Mouse (Mus musculus): Measurements from ENCODE around the gene Rnd1. TPM values are rescaled to one million over a fixed set of nuclear protein-coding genes. Genes with fewer than 3 reads are reported as not detected.

The Rnd1 gene
- total and polyA plus RNA-seq, 2 experiments from 2014 or later: 1.1 to 7.1 TPM

DNA sequence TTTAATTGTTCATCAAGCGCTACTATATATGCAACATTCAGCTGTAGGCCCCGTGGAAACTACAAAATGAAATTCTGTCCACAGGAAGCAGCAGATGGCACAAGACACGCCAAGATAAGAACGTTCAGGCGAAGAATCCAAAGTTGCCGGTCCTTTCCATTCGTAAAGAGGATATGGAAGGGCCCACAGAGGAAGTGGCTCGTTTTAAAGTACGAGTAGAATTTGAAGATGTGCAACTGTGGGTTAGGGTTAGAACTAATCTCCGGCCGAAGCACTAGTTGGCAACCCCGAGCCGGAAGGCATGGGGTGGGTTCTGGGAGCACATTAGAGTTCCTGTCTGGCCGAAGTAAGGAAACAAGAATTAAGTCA, 15.1 kb downstream of the Rnd1 start:
- DNase-seq (ENCODE audit: low spot score): peak; percentile 12
- Histone ChIP-seq H3K27me3 (ENCODE audit: control insufficient read depth, insufficient read depth, low read length) (no peaks in the 10 kb centered on the region), H3K27ac (ENCODE audit: low read depth) (peak overlapping the region; percentile 91), H3K4me3 (ENCODE audit: low read depth, low read length) (peak overlapping the region; percentile 84), H3K9me3 (replicated peaks; ENCODE audit: control insufficient read depth, low read length) (no peaks in the 10 kb centered on the region), H3K36me3 (replicated peaks; ENCODE audit: control insufficient read depth, insufficient read depth, low read length) (peaks cover 19% of the 10 kb centered on the region), H3K4me2 (ENCODE audit: low read depth, low read length) (peak overlapping the region; percentile 74), H3K4me1 (ENCODE audit: control insufficient read depth, insufficient read depth) (no peaks in the 10 kb centered on the region), H3K9ac (replicated peaks; ENCODE audit: low read depth, low read length) (peak overlapping the region; percentile 85)
- TF ChIP-seq CTCF (IDR thresholded peaks at IDR 0.05; ENCODE audit: low read depth) (no peak), EP300 (IDR thresholded peaks at IDR 0.05; ENCODE audit: low read depth) (no peak)
- ATAC-seq (ENCODE audit: insufficient read depth, low read depth): no peak
- 1% methylated on average over 14 of the region's 14 CpGs for WGBS

DNA sequence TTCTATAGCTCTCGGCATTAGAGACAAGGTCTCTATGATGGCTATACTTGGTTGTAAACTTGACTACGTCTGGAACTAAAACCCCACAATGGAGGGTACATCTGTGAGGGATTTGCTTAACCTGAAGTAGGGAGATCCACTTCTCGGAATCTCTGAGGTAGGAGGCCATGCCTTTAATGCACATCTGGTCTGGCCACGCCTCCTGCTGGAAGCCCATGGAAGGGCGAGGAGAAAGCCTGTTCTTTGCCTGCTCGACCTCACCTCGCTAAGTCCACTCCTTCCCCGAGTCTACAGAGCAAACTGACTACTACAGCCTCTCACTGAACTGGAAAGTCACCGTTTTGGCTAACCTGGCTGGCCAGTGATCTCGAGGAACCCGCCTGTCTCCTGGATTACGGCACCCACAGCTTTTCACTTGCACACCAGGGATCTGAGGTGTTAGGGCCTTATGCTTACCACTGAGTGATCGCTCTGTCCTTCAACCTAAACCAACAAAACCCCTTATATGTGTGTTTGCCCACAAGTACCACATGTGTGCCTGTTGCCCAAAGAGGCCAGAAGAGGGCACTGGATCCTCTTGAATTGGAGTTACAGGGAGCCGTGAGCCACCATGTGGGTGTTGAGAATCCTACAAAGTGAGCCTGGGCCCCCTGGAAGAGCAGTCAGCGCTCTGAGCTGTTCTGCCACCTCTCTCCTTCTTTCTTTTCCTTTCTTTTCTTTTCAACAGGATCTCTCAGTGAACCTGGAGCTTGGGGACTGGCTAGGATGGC, 20.1 kb downstream of the Rnd1 start:
- WGBS: 83% methylated on average over 15 of the region's 15 CpGs
- no peak overlapping the region for H3K9ac ChIP-seq (replicated peaks; ENCODE audit: low read depth, low read length)
- no peak overlapping the region for H3K4me3 ChIP-seq (ENCODE audit: low read depth, low read length)
- no peak overlapping the region for H3K4me2 ChIP-seq (ENCODE audit: low read depth, low read length)
- no peaks in the 10 kb centered on the region for H3K27me3 ChIP-seq (ENCODE audit: control insufficient read depth, insufficient read depth, low read length)
- no peaks in the 10 kb centered on the region for H3K4me1 ChIP-seq (ENCODE audit: control insufficient read depth, insufficient read depth)
- no peaks in the 10 kb centered on the region for H3K9me3 ChIP-seq (replicated peaks; ENCODE audit: control insufficient read depth, low read length)
- peaks cover 65% of the 10 kb centered on the region for H3K36me3 ChIP-seq (replicated peaks; ENCODE audit: control insufficient read depth, insufficient read depth, low read length)
- no peak for TF ChIP-seq EP300 (IDR thresholded peaks at IDR 0.05; ENCODE audit: low read depth)
- peak; percentile 23 for TF ChIP-seq CTCF (IDR thresholded peaks at IDR 0.05; ENCODE audit: low read depth)
- no peak overlapping the region for H3K27ac ChIP-seq (ENCODE audit: low read depth)
- ATAC-seq (ENCODE audit: insufficient read depth, low read depth) (no peak), DNase-seq (ENCODE audit: low spot score) (no peak)

DNA sequence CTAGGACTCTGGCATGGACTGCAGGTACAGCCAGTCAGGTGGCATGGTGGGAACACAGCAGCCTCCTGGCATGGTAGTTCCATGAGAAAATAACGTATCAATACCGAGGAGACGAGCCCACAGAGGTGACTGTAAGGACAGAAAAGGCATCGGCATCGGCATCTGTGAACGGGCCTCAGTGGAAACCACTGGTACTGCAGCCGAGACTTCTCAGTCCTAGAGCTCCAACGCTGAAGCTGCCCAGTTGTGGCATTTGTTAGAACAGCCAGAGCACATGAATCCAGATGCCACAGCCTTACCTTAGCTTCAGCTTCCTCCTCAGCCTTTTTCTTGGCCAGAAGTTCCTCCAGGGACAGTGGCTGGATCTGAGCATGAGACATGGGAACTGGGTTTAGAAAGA, 25.1 kb downstream of the Rnd1 start:
- H3K9ac ChIP-seq (replicated peaks; ENCODE audit: low read depth, low read length): no peak overlapping the region
- DNase-seq (ENCODE audit: low spot score) (no peak), ATAC-seq (ENCODE audit: insufficient read depth, low read depth) (no peak)
- no peak for TF ChIP-seq CTCF (IDR thresholded peaks at IDR 0.05; ENCODE audit: low read depth)
- no peak for TF ChIP-seq EP300 (IDR thresholded peaks at IDR 0.05; ENCODE audit: low read depth)
- no peak overlapping the region for H3K4me2 ChIP-seq (ENCODE audit: low read depth, low read length)
- no peaks in the 10 kb centered on the region for H3K4me1 ChIP-seq (ENCODE audit: control insufficient read depth, insufficient read depth)
- no peak overlapping the region for H3K27ac ChIP-seq (ENCODE audit: low read depth)
- no peaks in the 10 kb centered on the region for H3K27me3 ChIP-seq (ENCODE audit: control insufficient read depth, insufficient read depth, low read length)
- no peaks in the 10 kb centered on the region for H3K9me3 ChIP-seq (replicated peaks; ENCODE audit: control insufficient read depth, low read length)
- H3K36me3 ChIP-seq (replicated peaks; ENCODE audit: control insufficient read depth, insufficient read depth, low read length): peaks cover 95% of the 10 kb centered on the region
- WGBS: 92% methylated on average over 8 of the region's 8 CpGs
- H3K4me3 ChIP-seq (ENCODE audit: low read depth, low read length): no peak overlapping the region

DNA sequence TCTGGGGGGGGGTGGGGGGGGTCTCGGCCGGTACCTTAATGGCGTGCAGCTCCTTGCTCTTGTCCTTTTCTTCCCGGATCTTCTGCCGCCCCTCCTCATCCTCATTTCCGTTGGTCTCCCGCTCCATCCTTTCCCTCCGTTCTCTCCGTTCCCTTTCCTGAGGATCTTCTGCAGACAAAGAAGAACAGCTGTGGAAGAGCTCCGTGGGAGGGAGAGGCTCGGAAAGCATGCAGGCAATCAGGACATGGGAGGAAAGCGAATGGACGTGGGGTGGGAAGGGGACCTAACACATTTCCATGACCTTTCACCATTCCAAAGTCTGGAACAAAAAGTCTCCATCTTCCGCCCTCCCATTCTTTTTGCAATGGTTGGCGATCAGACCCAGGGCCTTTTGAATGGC, 25.8 kb downstream of the Rnd1 start:
- Histone ChIP-seq H3K4me3 (ENCODE audit: low read depth, low read length) (no peak overlapping the region), H3K4me2 (ENCODE audit: low read depth, low read length) (no peak overlapping the region), H3K4me1 (ENCODE audit: control insufficient read depth, insufficient read depth) (no peaks in the 10 kb centered on the region), H3K27me3 (ENCODE audit: control insufficient read depth, insufficient read depth, low read length) (no peaks in the 10 kb centered on the region), H3K27ac (ENCODE audit: low read depth) (no peak overlapping the region), H3K9ac (replicated peaks; ENCODE audit: low read depth, low read length) (no peak overlapping the region), H3K36me3 (replicated peaks; ENCODE audit: control insufficient read depth, insufficient read depth, low read length) (peaks cover 95% of the 10 kb centered on the region), H3K9me3 (replicated peaks; ENCODE audit: control insufficient read depth, low read length) (no peaks in the 10 kb centered on the region)
- DNase-seq (ENCODE audit: low spot score): no peak
- 84% methylated on average over 15 of the region's 15 CpGs for WGBS
- ATAC-seq (ENCODE audit: insufficient read depth, low read depth): no peak
- no peak for TF ChIP-seq EP300 (IDR thresholded peaks at IDR 0.05; ENCODE audit: low read depth)
- TF ChIP-seq CTCF (IDR thresholded peaks at IDR 0.05; ENCODE audit: low read depth): no peak

DNA sequence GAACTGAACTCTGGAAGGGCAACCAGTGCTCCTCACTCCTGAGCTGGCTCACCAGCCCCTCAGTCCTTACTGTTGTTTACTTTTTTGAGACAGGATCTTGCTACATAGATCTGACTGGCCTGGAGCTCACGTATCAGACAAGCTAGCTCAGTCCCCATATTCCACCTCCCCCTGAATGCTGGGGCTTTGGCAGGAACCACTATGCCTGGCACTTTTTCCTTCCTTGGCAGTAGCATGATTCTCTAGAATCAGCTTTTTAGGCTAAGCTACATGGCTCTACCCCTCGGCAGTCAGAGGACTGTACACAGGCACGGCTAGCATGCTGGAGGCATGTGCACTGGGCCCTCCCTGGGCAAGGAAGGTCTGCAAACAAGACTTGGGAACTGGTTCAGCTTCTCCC, 29.2 kb downstream of the Rnd1 start:
- ATAC-seq (ENCODE audit: insufficient read depth, low read depth) (no peak), DNase-seq (ENCODE audit: low spot score) (no peak)
- Histone ChIP-seq H3K4me3 (ENCODE audit: low read depth, low read length) (no peak overlapping the region), H3K9ac (replicated peaks; ENCODE audit: low read depth, low read length) (no peak overlapping the region), H3K4me2 (ENCODE audit: low read depth, low read length) (no peak overlapping the region), H3K27me3 (ENCODE audit: control insufficient read depth, insufficient read depth, low read length) (no peaks in the 10 kb centered on the region), H3K27ac (ENCODE audit: low read depth) (no peak overlapping the region), H3K9me3 (replicated peaks; ENCODE audit: control insufficient read depth, low read length) (no peaks in the 10 kb centered on the region), H3K4me1 (ENCODE audit: control insufficient read depth, insufficient read depth) (no peaks in the 10 kb centered on the region), H3K36me3 (replicated peaks; ENCODE audit: control insufficient read depth, insufficient read depth, low read length) (peaks cover 90% of the 10 kb centered on the region)
- TF ChIP-seq EP300 (IDR thresholded peaks at IDR 0.05; ENCODE audit: low read depth): no peak
- TF ChIP-seq CTCF (IDR thresholded peaks at IDR 0.05; ENCODE audit: low read depth): no peak
- 89% methylated on average over 3 of the region's 3 CpGs for WGBS

GRCm38 (mm10) chr15:98647308-98647707, 30.0 kb downstream of the Rnd1 start:
- WGBS: 88% methylated on average over 10 of the region's 10 CpGs

More at GRCm38 (mm10) chr15:98647308-98647707, 30.0 kb downstream of the Rnd1 start:
- Histone ChIP-seq H3K4me3 (ENCODE audit: low read depth, low read length) (no peak overlapping the region), H3K27me3 (ENCODE audit: control insufficient read depth, insufficient read depth, low read length) (no peaks in the 10 kb centered on the region), H3K9ac (replicated peaks; ENCODE audit: low read depth, low read length) (no peak overlapping the region), H3K4me1 (ENCODE audit: control insufficient read depth, insufficient read depth) (no peaks in the 10 kb centered on the region), H3K4me2 (ENCODE audit: low read depth, low read length) (no peak overlapping the region), H3K36me3 (replicated peaks; ENCODE audit: control insufficient read depth, insufficient read depth, low read length) (peaks cover 83% of the 10 kb centered on the region), H3K27ac (ENCODE audit: low read depth) (no peak overlapping the region), H3K9me3 (replicated peaks; ENCODE audit: control insufficient read depth, low read length) (no peaks in the 10 kb centered on the region)
- ATAC-seq (ENCODE audit: insufficient read depth, low read depth) (no peak), DNase-seq (ENCODE audit: low spot score) (no peak)
- TF ChIP-seq CTCF (IDR thresholded peaks at IDR 0.05; ENCODE audit: low read depth) (no peak), EP300 (IDR thresholded peaks at IDR 0.05; ENCODE audit: low read depth) (no peak)

Measured in heart, postnatal 0 days (tissue).